Mouse (Mus musculus): ENCODE results near the gene Il16.

Gene Il16

GRCm38 (mm10) chr7:83682640-83683274 is 62.8 kb downstream of the Il16 start:
- peak in 1 of 2 experiments; percentile 14 for DNase-seq (ENCODE audit: low spot score in 2 of 2)

DNA sequence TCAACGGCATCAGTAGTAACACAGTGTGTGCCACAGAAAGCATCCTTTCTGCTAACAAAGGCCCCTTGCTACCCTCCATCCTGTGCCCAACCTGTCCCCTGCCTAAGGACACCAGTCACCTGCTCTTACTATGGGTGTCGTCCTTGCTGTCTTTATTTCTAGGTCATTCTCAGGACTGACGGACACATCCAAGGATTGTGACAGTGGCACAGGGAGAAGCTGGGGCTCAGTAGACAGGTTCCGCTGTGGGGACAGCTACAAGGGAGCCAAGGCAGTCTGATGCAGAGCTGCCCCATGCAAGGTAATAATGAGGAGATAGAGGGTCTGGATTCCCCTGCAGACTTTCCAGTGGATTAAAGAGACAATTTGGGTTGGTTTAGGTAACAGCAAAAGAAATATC is 67.0 kb downstream of the Il16 start:
- DNase-seq (ENCODE audit: low spot score in 2 of 2), result no peak

DNA sequence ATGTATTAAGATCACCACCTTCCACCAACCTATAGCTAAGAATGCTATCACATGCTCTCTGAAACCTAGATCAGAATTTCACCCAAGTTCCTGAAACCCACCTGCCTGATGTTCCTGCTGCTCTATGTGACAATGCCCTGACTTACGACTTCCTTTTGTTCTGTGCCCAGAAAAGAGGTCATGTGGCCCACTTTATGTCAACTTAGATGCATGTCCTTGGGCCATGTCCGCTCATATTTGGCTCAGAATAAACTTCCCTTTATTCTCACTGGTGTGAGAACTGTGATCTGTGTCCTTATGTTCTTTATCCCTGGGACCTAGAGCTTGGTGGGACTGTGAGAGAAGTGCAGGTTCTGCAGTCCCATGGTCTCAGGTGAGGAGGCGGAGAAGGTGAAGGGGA is 68.2 kb downstream of the Il16 start:
- DNase-seq (ENCODE audit: low spot score in 2 of 2), result no peak

DNA sequence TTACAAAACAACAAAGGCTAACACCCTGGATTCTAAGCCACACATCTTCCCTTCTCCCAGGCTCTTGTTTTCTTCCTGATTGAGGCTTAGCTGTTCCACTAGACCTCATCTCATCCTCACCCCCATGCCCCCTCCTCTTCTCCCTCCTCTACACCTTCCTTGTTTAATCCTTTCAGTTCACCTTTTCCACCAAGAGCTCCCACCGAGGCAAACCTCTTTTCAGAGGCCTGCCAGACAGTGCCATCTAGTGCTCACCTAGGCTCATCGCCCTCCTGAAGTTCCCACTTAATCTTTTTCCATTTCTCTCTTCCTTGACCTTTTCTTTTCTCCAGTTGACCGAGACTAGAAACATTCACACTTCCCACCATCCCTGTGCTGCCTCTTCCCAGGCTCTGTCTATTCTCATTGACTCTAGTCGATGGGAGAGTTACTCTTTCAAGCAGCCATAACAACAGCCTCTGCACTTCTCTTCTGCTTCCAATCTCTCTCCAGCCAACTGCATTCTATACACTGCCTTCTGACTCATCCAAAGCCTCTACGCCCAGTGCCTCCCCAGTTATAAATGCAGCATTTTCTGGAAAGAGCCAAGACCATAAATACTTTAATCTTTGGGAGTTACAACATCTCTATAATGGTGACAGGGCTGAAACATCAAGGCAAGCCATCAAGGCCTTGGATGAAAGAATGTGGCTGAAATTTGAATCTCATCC is 69.8 kb downstream of the Il16 start:
- peak; percentile 17 to 46 for DNase-seq (ENCODE audit: low spot score in 2 of 2)

GRCm38 (mm10) chr7:83671573-83671972 is 74.0 kb downstream of the Il16 start:
- DNase-seq (ENCODE audit: low spot score in 2 of 2), result no peak

DNA sequence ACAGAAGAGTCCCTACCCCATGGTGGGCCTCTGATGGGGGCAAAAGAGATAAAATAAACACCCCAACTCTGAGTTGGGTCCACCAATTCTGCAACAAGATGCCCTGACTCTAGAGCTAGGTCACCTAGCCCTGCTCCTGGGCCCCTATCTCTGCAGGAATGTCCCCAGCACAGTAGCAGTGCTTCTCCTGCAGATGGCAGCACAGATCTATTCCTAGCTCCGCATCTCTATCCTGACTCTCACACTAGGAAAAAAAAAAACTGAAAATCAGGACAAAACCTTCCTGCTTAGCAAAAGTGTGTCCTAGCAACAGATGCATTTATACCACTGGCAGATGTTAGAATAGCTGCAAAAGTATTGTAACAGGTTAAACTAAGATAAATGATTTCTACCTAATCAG is 76.8 kb downstream of the Il16 start:
- peak; percentile 59 to 78 for DNase-seq (ENCODE audit: low spot score in 2 of 2)

- no peak for DNase-seq (ENCODE audit: low spot score in 2 of 2)
These were observed 77.4 kb downstream of the Il16 start for GRCm38 (mm10) chr7:83667936-83668645.

GRCm38 (mm10) chr7:83666087-83666595 is 79.4 kb downstream of the Il16 start:
- DNase-seq (ENCODE audit: low spot score in 2 of 2), result no peak

- DNase-seq (ENCODE audit: low spot score in 2 of 2), result no peak
These were observed 82.7 kb downstream of the Il16 start for GRCm38 (mm10) chr7:83662711-83663375.

DNA sequence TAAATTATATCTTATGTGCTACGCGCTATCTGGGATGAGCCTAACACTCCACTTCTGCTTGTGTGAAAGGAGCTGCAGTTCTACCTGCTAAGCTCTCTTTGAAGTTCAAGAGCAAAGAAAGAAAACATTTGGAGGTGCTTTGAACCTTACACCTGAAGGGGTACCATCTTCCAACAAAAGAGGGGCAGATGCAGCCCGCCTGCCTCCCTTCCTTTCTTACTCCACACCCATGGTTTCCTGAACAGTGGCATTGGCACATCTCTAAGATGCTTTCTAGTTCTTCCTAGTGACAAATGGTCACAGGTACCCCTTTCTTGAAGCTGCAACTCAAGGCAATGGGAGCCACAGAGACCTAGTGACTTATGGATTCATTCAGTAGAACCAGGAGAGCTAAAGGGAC is 83.8 kb downstream of the Il16 start:
- DNase-seq (ENCODE audit: low spot score in 2 of 2), result no peak

- no peak for DNase-seq (ENCODE audit: low spot score in 2 of 2)
These were observed 84.5 kb downstream of the Il16 start for GRCm38 (mm10) chr7:83661031-83661430.

- no peak for DNase-seq (ENCODE audit: low spot score in 2 of 2)
These were observed 85.2 kb downstream of the Il16 start for GRCm38 (mm10) chr7:83660273-83660691.

GRCm38 (mm10) chr7:83659159-83660065 is 86.1 kb downstream of the Il16 start:
- no peak for DNase-seq (ENCODE audit: low spot score in 2 of 2)

DNA sequence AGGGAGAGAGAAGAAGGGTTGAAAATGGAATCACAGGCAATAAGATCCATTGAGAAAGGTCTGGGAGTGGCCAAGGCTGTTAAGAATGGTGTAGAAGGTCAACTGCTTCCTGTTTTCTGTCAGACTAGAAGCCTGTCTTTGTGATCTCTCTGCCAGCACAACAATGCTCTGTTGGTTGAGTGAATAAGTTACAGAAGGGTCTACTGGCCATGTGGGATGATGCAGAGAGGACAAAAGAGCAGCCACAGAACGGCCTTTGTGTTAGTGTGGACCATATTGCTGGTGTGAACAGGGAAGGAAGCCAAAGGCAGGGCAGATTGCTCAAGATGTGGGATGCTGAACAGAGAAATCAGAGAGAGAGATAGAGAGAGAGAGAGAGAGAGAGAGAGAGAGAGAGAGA is 86.8 kb downstream of the Il16 start:
- DNase-seq (ENCODE audit: low spot score in 2 of 2), result no peak

- no peak for DNase-seq (ENCODE audit: low spot score in 2 of 2)
These were observed 90.4 kb downstream of the Il16 start for GRCm38 (mm10) chr7:83654938-83655630.

DNA sequence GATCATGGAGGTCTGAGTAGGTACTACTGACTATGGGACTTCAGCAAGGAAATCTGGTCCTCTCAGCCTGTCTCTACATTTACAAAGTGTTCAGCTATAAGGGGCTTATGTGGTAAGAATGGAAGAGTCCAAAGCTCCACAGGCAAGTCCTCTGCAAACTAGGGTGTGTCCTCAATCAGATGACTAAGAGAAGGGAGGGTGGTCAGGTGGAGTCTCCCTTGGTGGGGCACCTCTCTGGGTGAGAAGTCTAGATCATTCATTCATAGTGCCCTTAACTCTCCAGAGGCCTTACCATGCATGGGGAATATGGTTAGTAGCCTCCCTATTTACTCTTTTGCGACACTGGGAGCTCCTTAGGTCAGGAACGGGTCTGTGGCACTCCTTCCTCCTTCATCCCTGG is 91.3 kb downstream of the Il16 start:
- no peak for DNase-seq (ENCODE audit: low spot score in 2 of 2)

- DNase-seq (ENCODE audit: low spot score in 2 of 2), result no peak
These were observed 91.9 kb downstream of the Il16 start for GRCm38 (mm10) chr7:83653605-83654051.

DNA sequence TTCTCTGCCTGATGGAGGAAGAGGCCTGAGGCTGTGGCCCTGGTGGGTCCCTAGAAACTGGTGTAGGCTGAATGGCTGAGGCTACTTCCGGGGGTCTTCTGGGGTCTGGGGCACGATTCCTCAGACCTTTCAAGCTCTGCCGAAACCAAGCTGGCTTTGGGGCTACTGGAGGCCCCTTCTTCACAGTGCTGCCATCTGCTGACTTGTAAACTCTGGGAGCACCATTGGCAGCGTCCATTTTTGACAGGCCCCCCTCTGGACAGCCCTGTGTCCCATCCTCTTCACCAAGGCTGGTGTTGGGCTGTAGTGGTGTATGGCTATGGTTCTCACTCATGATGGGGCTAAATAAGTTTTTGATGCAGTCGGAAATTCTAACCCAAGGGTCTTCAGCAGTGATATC is 93.0 kb downstream of the Il16 start:
- DNase-seq (ENCODE audit: low spot score in 2 of 2), result no peak

- no peak for DNase-seq (ENCODE audit: low spot score in 2 of 2)
These were observed 94.9 kb downstream of the Il16 start for GRCm38 (mm10) chr7:83650638-83651037.

- peak; percentile 50 to 53 for DNase-seq (ENCODE audit: low spot score in 2 of 2)
These were observed 96.7 kb downstream of the Il16 start for GRCm38 (mm10) chr7:83648807-83649206.

Data from right cerebral cortex, adult 2 months (tissue).